Mouse (Mus musculus): ENCODE results near the gene Alpk3.

The Alpk3 gene

DNA sequence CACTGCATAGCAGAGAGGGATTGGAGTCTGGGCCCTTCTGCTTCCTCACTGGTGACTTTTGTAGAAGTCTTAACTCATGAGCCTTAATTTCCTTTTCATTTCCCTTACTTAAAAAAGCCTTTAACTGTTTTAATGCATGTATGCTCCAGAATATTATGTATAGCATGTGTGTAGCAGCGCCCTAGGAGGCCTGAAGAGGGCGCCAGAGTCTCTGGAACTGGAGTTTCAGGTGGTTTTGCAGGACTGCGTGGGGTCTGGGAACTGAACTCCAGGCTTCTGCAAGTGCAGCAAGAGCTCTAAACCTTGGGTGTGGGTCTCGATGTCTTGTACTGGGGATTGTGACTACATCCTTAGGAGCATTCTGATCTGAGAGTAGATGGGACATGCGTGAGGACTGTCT lies 15.9 kb downstream of the Alpk3 start:
- in situ Hi-C loops (cut with MboI, MseI) = no loop called here

DNA sequence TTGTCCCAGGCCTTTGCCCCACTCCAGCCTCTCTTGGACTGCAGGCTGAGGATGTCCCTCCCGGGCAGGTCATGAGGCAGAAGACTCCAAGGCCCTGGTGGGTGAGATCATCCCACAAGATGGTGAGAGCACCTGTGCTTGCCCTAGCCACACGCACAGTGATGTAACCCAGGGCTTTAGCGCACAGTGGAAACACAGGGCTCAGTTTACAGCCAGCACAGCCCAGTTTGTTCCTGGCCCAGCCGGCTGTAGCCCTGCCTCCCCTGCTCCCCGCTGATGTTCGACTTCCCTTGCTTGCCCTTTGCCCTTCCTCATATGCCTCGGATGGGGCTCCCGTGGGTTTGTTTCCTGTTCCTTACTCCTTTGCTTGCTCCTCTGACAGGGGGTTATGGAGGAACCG lies 17.1 kb downstream of the Alpk3 start:
- in situ Hi-C loops (cut with MboI, MseI) = no loop called here

DNA sequence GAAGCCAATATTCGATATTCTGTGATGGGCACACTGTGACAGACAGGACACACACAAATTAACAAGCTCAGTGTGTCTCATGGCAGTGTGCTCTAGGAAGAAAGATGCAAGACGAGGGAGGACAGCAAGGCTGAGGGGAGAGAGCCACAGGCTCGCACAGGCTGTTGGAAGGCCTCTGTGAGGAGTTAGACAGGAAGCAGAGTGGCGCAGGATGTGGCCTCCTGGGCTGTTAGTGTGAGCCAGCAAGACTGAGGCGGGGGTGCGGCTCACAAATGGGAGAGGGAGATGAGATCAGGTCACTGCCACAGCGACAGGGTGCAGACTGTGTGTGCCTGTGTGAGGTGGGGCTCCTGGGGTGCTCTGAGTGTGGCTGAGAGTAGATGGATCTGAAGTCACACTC lies 17.9 kb downstream of the Alpk3 start:
- in situ Hi-C loops (cut with MboI, MseI) = no loop called here

DNA sequence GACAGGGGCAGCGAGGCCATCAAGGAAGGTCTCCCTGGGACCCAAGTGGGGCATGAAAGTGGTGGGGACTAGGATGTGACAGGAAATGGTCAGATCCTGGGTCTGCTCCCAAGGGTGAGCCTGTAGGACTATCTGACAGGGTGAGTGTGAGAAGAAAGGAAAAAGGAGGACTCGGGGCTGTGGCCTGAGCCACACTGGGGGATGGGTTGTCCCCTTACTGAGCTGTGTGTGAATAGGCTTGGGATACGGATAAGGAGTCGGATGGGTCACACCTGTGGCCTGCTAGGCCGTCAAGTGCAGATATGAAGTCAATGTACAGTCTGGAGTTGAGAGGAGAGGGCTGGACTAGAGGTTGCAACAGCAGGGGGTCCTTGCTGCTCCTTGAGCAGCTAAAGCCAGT lies 18.3 kb downstream of the Alpk3 start:
- in situ Hi-C loops (cut with MboI, MseI) = no loop called here

DNA sequence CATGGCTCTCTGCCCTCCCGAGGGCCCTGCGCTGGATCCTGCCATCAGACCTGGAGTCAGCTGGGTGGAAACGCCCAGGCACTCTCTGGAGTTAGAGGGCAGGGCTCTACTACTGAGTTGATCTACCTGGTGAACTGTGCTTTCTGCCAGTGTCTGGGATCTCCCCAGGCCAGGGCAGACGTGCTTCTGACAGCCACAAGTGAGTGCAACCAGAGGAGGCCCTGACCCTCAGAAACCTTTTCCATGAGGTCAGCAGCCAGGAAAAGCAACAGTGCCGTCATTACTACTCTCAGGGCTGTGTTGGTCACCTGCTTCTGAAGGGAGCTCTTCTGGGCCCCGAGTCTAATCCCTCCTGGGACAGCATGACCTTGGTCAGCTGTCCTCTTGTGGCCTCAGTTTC lies 19.6 kb downstream of the Alpk3 start:
- in situ Hi-C loops (cut with MboI, MseI) = no loop called here

DNA sequence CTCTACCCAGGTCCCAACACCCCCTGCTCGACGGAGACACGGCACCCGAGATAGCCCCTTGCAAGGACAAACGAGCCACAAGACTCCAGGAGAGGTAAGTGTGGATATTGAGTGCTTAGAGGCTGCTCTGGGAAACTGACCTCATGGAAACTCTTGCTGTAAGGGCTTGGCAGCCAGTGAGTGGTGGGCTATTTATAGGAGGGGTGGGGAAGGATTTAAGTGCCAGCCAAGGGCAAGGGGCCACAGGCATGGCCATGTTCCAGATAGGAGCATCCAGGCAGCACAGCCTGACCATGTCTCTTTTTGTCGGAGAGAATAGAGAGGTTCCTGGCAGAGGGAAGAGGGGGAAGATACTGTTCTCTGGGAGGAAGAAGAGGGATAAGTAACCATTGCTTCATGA lies 21.3 kb downstream of the Alpk3 start:
- in situ Hi-C loops (cut with MboI, MseI) = no loop called here

DNA sequence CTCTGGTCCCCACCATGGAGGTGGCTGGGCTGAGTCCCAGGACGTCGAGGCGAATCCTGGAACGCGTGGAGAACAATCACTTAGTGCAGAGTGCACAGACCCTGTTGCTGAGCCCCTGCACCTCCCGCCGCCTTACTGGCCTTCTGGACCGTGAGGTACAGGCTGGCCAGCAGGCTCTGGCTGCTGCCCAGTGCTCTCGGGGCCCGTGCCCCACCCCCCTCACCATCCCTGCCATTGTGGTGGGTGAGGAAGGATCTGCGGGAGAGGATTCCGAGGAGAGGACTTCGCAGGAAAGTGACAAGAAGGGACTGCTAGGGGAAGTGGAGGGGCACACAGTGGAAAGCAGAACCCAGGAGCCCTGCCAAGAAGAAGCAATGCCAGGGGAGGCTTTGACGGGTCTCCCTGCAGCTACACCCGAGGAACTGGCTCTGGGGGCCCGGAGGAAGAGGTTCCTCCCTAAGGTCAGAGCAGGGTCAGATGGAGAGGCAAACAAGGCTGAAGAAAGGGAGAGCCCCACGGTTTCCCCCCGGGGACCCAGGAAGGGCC lies 36.1 kb downstream of the Alpk3 start:
- in situ Hi-C loops (cut with MboI, MseI) = no loop called here

DNA sequence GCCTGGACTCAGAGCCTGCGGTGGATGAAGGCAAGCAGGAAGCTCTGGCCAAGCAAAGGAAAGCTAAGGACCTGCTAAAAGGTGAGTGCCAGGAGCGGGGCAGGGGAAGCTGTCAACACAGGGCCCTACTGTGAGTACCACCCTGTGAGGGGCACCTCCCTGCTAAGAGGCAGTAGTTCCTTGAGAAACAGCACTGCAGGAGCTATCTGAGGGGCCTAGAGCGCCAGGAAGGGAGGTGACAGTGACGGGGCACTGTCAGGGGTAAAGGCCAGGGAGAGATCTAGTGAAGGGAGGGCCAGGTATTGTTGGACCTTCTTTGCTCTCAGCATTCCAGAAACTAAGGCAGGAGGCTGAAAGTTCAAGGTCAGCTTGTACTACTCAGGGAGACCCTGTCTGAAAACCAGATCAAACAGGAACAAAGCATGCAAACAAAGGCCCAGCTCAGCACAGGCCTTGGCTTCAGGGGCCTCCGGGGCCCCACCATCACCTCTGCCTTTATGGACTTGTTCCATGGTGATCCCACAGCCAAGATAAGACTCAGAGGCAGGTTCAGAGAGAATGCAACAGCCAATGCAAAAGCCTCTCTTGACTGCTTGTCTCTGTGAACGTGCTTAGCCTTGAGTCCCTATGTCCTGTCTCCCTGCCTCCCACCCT lies 36.8 kb downstream of the Alpk3 start:
- in situ Hi-C loops (cut with MboI, MseI) = no loop called here

DNA sequence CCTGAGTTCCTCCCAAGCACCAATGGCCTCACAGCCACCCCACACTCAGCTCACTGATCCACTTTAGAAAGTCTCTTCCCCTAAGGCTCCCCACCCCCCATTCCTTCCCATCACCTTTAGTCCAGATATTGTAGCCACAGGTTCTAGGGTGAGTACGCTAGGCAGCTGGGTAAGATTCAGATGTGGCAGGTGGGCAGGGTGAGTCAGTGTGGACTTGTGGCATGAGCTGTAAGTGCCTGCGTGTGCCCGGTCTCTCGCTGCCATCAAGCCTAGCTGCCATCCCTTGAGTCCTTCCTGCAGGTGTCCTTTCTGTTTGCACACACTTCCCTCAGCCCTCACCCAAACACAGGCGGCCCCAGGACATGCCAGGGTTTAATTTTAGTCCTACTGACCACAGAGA lies 42.9 kb downstream of the Alpk3 start:
- in situ Hi-C loops (cut with MboI, MseI) = no loop called here

DNA sequence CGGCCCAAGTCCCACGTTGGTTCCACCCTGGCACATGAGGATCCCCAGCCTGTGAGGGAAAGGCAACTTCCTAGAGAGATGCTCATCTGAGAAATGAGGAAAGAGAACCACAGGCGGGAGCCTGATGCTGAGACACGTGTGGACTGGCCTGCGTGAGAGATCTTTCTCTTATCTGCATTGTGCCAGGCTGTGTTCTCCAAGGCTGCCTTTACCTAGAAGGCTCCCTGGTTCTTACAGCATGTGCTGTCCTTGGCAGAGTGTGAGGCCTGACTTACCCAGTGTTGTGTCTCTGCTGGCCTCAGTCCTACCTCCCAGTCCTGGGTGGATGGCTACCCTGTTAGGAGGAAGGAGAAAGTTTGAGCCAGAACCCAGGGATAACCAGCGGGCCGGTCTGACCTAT lies 45.5 kb downstream of the Alpk3 start:
- in situ Hi-C loops (cut with MboI, MseI) = no loop called here

DNA sequence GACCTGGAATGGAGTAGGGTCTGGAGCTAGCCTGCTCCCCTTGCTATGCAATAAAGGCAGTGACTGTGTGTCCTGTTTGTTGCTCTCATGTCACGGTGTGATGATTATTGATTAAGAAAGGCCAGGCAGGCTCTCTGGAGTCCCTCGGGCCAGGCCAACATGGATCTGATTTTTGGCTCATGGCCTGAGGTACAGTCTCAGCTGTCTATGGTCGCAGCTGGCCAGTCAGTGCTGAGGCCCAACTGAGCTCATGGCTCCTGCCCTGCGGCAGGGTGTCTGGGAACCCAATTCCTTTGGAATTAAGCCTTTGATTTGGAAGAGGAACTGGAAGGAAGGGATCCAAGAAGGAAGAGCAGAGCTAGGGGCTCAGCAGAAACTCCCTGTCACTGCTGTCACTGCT lies 48.1 kb downstream of the Alpk3 start:
- in situ Hi-C loops (cut with MboI, MseI) = no loop called here

DNA sequence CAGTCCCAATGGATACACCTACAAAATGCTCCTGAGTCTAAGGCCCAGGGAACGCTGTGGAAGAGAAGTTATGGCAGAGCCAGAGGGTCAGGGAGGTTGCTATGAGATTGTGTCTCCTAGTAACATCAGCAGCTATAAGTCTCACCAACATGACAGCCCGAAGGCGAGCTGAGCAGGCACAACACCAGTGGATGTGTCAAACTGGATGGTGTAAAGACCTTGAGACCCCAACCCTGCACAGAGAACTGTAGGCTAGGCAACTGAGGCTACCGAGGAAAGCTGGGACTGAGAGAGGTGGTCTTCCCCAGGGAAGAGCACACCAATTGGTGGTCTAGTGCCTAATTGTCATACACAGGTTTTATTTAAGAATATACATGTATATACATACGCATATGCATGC lies 50.8 kb downstream of the Alpk3 start:
- in situ Hi-C loops (cut with MboI, MseI) = no loop called here

DNA sequence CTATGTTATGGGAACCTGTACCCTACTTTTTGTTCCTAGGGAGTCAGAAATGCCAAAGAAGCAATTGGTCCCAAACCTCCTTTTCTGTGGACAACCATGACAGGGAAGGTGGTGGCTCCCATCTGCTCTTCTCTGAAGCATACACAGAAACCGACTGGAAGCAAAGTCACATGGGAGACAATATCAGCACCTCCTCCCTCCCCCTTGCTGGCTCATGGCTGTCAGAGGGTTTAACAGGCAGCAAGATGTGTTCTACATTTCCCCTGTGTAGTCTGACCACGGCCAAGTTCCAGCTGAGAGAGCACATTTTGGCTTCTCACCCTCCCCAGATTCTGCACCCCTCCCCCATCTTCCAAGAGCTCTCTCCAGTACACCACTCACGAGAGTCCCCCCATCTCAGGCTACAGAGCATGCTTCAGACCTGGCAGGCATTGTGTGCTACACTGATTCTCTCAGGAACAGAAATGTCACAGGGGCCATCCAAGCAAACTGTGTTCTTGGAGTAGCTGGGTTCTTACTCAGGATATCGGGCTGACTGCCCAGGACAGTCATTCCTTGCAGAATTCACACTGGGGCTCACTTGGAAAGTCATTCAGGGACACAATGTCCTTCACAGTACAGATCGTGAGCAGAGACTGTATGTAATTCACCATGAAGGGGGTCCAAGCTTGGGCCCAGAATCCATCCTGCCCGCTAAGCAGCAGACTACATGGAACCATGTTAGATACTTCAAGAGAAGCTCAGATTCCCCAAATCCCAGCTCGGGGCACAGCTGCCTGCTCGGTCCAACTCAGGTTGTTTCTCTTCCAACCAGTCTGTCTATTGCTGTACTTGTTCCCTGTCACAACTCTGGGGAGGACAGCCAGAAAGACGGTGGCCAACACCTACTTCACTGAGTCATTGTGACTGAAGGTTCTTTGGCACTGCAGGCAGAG lies 52.6 kb downstream of the Alpk3 start:
- in situ Hi-C loops (cut with MboI, MseI) = no loop called here

DNA sequence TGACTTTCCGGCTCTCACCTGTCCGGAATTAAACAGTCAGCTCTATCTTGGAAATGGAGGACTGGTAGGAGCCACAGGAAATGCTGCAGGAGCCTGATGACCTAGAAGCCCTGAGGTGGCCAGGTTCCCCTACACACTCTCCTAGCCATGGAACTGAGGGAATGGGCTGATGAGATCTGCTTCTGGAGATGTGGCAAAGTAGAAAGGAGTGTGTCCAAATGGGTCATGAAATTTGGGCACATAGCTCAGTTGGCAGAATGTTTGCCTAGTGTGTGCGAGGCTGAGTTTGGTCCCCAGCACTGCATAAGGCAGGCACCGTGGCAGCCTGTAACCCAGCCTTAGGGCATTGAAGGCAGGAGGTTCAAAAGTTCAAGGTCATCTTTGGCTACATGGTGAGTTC lies 53.4 kb downstream of the Alpk3 start:
- in situ Hi-C loops (cut with MboI, MseI) = no loop called here

DNA sequence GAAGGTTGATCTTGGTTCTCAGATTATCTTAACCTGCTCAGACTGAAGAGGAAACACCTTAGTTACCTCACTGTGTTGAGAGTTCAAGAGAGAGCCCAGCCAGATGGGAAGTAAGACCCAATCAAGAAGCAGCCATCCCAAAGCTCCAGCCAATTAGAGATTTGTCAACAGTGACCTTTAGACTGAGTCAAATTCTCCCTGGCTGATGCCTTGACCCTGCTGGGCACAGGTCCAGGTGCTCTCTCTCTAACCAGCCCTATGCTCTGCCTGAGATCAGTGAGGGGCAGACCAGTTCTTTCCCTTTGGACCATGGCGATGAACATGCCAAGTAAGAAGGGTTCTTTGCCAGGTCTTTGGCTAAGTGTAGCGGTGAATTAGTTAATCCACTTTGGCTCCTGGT lies 54.3 kb downstream of the Alpk3 start:
- in situ Hi-C loops (cut with MboI, MseI) = no loop called here

DNA sequence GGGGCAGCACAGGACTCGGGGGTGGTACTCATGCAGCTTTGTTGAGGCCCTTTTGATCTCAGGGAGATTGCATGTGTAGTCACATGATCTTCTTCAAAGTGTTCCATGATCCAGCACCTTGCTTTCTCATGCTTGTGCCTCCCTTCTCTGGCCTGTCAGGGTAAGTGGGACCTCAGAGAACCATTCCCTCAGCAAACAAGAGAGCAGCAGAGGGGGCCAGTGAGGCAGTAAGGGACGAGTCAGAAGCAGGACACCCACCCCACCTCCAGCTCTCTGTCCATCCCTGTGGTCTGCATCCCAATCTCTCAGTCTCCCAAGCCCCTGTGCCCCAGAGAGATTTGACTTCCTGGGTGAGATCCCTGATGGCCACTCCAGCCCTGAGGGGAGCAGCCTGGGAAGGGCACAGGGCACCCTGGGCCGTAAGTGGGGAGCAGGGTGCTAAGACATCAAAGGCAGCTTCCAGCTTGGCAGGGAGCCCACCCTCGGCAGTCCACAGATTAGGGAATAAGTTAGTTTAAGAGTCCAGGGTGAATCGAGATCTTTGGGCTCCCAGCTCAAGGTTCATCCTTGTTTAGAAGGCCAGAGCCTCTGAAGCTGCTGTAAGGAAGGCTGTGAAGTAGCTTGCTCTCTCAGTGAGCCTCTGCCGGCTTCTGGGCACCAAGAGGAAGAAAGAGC lies 55.4 kb downstream of the Alpk3 start:
- in situ Hi-C loops (cut with MboI, MseI) = no loop called here

DNA sequence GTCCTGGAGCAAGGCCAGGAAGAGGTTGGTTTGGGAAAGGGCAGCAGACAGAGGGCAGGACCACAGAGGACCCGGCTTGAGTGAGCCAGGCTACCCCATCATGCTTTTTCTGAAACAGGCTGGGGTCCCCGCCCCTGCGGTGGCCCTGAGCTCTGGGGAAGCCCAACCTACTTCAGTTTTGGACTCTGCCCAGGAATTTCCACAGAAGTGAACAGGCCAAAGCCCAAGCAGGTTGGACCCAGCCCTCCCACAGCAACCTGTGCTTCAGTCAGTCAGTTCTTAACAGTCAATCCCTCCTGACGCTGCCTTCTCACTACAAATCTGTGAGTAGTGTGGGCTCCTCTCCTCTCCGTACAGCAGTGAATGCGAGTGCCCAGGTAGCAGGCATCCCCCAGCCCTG lies 57.2 kb downstream of the Alpk3 start, which contains the start of gene Slc28a1:
Gene Slc28a1, plus strand, starts transcription at position 245 of the 400 bp plus-strand sequence.
- in situ Hi-C loops (cut with MboI, MseI) = no loop called here

DNA sequence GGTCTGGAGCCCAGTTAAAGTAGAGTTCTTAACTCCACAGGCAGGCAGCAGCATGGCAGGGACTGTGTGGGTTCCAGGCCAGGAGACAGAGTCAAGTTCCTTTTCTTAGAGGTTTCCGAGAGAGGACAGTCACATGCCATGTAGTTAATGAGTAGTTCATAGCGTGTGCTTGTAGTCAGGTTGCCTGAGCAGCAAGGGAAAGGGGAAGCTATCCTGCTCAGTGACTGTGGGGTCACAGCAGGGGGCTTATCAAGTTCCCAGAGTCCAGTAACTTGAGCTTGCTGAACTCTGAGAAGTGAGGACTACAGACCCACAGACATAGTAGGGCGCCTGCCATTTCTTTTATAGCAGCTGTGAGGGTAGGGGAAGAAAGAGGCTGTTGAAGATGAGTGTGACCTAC lies 63.7 kb downstream of the Alpk3 start:
- in situ Hi-C loops (cut with MboI, MseI) = no loop called here

DNA sequence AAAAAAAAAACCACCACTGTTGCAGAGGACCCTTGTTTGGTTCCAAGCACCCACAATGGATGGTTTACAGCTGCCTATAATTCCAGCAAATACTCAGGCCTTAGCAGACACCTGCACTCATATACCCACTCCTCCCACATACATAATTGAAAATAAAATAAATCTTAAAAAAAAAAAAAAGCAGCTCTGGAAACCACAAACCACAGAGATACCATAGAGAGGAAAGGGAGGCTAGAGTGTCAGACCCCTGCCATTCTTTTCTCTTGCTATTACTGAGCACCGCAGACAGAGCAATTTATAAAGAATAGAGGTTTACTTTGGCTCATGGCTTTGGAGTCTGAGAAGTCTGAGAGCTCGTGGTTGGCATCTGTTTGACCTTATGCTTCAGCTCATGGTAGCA lies 65.4 kb downstream of the Alpk3 start:
- in situ Hi-C loops (cut with MboI, MseI) = no loop called here

DNA sequence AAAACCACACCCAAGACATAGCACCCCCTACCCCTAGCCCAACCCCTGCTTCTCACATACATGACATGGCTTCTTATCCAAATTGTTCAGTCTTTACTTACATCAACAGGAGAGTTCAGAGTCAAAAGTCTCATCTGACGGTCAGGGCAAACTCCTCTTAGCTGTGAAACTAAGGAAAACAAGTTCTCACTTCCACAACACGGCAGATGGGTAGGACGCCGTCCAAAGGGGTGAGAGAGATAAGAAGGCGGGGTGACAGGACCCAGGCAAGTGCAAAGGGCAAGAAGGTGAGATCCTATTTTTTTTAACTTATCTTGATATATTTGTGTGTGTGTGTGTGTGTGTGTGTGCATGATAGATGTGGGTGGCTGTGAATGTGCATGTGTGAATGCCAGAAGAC lies 66.2 kb downstream of the Alpk3 start:
- in situ Hi-C loops (cut with MboI, MseI) = no loop called here

DNA sequence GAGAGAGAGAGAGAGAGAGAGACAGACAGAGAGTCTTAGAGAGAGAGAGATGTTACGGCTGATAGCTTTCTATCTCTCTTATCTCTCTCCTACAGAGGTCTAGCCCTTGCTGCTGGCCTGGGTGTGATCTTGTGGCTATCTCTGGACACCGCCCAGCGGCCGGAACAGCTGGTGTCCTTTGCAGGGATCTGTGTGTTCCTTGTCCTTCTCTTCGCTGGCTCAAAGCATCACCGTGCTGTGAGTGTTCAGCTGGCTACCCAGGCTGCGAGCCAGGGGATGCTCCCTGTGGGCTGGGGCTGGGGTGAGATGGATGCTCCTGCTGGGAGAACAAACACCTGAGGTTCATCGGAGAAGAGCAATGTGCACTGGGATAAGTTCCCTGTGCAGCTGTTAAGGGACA lies 67.4 kb downstream of the Alpk3 start:
- in situ Hi-C loops (cut with MboI, MseI) = no loop called here
